Mouse (Mus musculus) CH12.LX (cell line): ENCODE measurements around the gene Fam173a.

Experiments used
- BHLHE40 ChIP-seq: IDR thresholded peaks from 2 replicates; pipeline ENCODE4 v1.6.1; 2011; ENCODE audit warnings: mild to moderate bottlenecking, low read depth, low read length, improper control_type of control experiment
- CHD1 ChIP-seq: IDR thresholded peaks from 2 replicates; pipeline ENCODE4 v1.6.1; 2012; ENCODE audit warnings: low read depth, low read length, improper control_type of control experiment, inconsistent platforms
- CHD2 ChIP-seq: IDR thresholded peaks from 2 replicates; pipeline ENCODE4 v1.6.1; 2011; ENCODE audit warnings: low read length, improper control_type of control experiment
- CTCF ChIP-seq, 2 experiments: IDR thresholded peaks in 1 of 2; conservative IDR thresholded peaks in 1 of 2; 2 replicates each; pipeline ENCODE4 v1.5.1; 2011 to 2012; ENCODE audit warnings: low read depth in 2 of 2, low read length in 2 of 2, improper control_type of control experiment in 1 of 2, inconsistent platforms in 1 of 2, mild to moderate bottlenecking in 1 of 2, moderate library complexity in 1 of 2
- E2F4 ChIP-seq: IDR thresholded peaks from 2 replicates; pipeline ENCODE4 v1.6.1; 2011; ENCODE audit warnings: low read depth, low read length, improper control_type of control experiment; ENCODE audit not compliant: insufficient replicate concordance
- EP300 ChIP-seq: IDR thresholded peaks from 2 replicates; pipeline ENCODE4 v1.6.1; 2011; ENCODE audit warnings: low read length, improper control_type of control experiment
- KAT2A ChIP-seq: IDR thresholded peaks from 2 replicates; pipeline ENCODE4 v1.6.1; 2012; ENCODE audit warnings: low read length, improper control_type of control experiment, inconsistent platforms; ENCODE audit not compliant: insufficient replicate concordance
- MAFK ChIP-seq: IDR thresholded peaks from 2 replicates; pipeline ENCODE4 v1.6.1; 2011; ENCODE audit warnings: low read length, improper control_type of control experiment; ENCODE audit not compliant: insufficient replicate concordance
- MYC ChIP-seq: IDR thresholded peaks from 2 replicates; pipeline ENCODE4 v1.6.1; 2011; ENCODE audit warnings: low read depth, mild to moderate bottlenecking, improper control_type of control experiment, low read length
- NRF1 ChIP-seq: IDR thresholded peaks from 2 replicates; pipeline ENCODE4 v1.6.1; 2014; ENCODE audit warnings: low read depth, mild to moderate bottlenecking, inconsistent platforms, low read length, improper control_type of control experiment, moderate library complexity
- POLR2A ChIP-seq: IDR thresholded peaks from 2 replicates; pipeline ENCODE4 v1.6.1; 2011; ENCODE audit warnings: low read depth, mild to moderate bottlenecking, improper control_type of control experiment, low read length
- TBP ChIP-seq: conservative IDR thresholded peaks from 2 replicates; pipeline ENCODE4 v1.6.1; 2011; ENCODE audit warnings: low read depth, low read length, improper control_type of control experiment
- USF1 ChIP-seq: IDR thresholded peaks from 2 replicates; pipeline ENCODE4 v1.6.1; 2014; ENCODE audit warnings: low read depth, mild to moderate bottlenecking, inconsistent platforms, low read length, improper control_type of control experiment
- USF2 ChIP-seq: conservative IDR thresholded peaks from 2 replicates; pipeline ENCODE4 v1.6.1; 2011; ENCODE audit warnings: low read depth, low read length, improper control_type of control experiment

DNA sequence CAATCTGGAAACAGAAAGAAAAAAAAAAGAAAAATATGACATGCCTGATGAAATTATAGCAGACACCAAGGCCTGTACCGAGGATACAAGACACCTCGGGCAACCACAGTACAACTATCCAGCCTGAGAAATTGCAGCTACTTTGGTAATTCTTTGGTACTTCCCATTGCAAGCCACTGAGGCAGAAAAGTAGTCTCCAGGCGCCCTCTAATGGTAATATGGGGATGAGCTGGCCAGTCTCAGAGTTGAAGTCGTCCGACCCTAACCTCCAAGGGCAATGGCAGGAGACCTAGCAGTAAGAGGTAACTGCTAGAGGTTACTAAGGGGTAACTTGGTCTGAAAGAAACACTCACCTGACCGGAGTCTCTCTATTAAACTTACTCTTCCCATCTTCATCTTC lies 8.3 kb upstream of the Fam173a start:
- TF ChIP-seq POLR2A (no peak), CTCF (conservative IDR thresholded peaks at IDR 0.05 in 1 of 2, IDR thresholded peaks at IDR 0.05 in 1 of 2; ENCODE audit: low read depth in 2 of 2, low read length in 2 of 2) (peak; percentile 77 to 98), CHD1 (no peak), TBP (no peak), USF2 (no peak), CHD2 (no peak), NRF1 (peak; percentile 54), EP300 (no peak), MAFK (no peak), BHLHE40 (no peak), E2F4 (no peak), USF1 (no peak), KAT2A (no peak), MYC (no peak)
